Mouse (Mus musculus) liver, embryonic 14.5 days (tissue): ENCODE data around the gene A630095N17Rik.

Experiments
- CTCF ChIP-seq: IDR thresholded peaks from 2 replicates; pipeline ENCODE4 v1.5.1; 2016; ENCODE audit warnings: antibody characterized with exemption, low read depth, control low read depth
- EP300 ChIP-seq: IDR thresholded peaks from 2 replicates; pipeline ENCODE4 v1.6.1; 2016; ENCODE audit warnings: antibody characterized with exemption, low read depth

DNA sequence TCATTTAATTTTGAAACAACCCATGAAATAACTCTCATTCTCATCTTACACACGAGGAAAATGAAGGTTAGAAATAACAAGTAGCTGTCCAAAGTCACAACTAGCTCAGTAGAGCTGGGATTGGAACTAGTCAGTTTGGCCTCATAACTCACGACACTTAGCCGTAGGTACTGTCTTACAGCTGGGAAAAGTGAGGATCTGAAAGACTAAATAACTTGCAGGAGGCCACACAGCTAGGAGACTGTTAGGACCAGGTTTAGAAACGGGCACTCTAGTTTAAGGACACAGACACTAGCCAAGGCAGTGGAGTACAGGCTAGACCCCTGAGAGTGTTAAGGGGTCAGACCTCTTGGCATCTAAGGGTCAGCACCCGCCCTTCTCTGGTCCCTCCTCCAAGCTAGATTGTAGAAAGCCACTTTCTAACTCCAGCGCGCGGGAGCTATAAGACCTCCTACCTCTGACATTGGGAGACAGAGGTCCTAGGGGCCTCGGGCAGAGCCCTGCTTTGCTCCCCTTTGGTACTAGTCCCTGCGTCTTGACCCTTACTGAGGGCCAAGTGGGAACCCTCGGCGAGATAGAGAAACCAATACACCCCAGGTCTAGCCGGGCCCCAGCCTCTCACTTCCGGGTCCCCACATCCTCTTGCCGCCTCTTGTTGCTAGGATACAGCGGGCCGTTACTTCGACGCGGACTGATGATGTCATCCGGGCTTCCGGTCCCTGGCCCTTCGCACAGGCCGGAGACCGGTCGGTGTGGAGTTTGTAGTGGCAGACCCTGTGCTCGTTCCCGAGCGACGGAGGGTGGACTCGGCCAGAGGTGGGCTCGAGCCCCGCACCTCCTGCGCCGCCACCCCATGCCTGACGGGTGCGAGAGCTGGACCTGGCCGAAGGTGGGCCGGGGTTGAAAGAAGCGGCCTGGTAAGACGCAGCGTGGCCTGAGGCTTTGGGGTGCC lies 21.5 kb downstream of the A630095N17Rik start, which contains the start of the genes Glb1l and Stk16:
- TF ChIP-seq CTCF (no peak), EP300 (no peak)
